Mouse (Mus musculus) urinary bladder, postnatal 10 days (tissue): ENCODE measurements around the gene Pparg.

Experiments used
- DNase-seq: peaks from one replicate; pipeline ENCODE4 v3.0.0; 2022; ENCODE audit warnings: low spot score

Gene Pparg

DNA sequence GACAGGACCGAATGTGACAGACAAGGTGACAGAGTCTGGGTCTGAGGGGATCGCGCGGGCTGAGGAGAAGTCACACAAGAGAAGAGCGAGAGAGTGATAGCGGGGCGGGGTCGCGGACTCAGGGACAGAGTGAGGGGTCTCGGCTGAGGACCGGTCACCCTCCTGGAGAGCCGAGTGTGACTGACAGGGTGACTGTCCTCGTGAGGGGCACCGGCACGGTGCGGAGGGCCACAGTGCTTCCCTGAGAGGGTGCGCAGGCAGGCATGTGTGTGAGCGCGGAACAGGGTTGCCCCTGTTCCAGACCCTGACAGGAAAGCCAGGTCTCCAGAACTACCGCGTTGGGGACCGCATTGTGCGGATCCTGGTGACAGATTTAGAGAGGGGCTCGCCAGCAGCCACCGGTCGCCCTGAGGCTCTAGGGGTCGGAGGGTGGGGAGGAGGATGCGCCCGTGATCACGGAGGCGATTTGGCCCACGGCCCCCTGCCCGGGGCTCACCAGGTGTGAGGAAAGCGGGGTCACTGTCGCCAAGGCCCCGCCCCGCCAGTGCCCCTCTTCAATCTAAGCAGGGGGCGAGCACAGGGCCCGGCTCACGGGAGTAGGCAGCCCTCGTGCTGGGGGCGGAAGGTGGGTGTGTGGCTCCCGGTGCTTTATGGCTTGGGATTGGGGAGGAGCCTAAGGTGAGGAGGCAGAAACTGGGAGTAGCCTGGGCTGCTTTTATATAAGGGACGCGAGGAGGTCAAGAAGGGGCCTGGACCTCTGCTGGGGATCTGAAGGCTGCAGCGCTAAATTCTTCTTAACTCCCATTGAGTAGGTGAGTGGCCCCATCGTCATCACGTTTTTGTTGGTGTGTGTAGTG, 1.1 kb downstream of the Pparg start:
- peak; percentile 10 for DNase-seq

DNA sequence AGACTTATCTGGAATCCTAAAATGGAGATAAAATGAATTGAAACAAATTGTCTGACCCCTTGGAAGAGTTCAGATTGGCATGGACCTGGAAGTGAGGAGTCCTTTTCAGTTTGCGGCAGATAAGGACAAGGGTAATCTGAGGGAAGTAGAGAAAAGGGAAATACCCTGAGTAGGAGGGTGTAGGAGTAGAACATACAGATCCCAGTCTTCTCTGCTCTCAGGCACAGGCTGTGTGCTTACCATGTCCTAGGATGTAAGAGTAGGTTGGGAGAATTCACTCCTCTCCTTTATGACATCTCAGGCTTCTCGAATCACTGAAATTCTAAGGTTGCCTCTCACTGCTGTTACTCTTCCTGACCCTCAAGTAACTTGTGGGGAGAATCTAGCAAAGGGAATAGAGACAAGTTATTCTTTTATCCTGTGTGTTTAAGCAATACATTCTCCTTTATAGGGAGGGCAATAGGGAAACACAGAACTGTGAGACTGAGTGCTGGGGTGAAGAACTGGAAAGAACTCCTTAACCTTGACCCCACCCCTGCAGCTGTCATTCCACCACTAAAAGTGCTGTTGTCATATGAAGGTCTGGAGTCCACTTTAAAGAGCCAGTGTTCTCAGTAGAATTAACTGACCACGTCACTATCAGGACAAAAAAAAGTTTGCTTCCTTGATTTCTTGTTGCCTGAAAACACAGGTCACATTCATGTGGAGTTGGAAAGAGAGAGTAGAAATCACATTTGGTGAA, 6.3 kb downstream of the Pparg start:
- DNase-seq, result no peak

DNA sequence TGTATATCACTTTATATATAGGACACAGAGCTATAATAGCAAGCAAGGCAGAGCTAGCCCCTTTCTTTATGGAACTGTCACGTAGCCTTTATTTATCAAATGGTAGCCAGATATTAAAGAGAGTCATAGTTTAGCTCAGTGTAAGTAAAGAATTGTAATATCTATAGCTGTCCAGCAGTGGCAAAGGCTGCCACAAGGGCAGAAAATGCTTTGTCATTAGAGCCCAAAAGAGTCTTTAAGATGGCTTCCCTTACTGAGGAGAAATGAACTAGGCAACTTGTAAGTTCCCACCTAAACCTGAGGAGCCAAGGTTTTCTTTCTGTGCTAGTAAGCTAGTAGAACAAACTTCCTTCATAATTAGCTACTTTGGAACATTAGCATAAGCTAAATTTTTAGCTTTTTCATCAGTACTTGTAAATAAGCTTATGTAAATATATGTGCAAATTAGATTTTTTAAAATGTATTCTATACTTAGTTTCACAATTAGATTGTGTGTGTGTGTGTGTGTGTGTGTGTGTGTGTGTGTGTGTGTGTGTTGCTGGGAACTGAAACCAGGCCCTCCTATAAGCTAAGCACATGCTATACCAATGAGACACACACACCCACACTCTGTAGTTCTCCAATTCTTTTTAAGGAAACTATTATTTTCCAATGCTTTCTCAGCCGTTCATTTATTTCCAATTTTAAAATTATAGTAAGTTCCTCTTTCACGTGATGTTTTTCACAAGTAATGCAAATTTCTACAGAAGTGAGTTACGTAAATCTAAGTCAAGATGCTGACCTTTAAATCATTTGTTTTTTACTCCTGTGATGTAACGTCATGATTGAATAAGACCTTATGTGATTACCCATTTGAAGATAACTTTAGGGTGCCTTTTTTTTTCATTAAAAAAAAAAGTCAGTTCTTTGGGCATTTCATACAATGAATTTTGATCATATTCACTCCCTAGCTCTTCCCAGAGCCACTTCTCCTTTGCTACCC, 14.4 kb downstream of the Pparg start:
- no peak for DNase-seq

DNA sequence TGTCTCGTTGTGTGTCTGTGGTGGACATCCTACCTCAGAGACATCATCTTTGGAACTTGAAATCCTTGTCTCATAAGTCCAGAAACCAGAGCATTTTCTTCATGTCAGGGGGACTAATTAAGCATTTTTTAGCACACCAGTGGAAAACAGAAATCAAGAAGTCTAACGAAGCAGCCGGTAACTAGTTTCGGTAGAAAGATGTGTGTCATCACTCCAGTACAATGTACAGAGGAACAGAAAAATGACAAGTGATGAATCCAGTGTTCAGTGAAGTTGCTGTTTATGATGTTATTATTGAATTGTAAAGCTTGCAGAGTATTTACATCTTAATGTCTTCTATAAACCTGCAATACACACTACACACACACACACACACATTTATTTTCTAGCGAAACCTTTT, 19.8 kb downstream of the Pparg start:
- DNase-seq, result no peak

DNA sequence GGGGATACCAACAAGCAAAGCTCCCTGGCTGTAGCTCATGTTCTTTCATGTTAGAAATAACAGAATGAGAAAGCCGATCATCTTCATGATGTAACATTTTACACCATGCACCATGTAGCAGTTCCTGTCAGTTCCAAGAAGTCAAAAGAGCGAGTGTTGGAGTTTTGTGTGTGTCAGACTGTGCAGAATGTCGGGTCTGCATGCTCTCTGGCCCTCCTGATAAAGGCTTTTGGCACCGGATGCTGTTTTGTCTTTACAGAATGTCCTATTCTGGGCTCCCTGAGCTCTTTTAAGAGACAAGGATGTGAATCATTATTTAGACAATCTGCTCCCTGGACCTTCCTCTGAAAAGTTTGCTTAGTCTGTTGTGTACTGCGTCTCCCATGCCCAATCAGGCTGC, 22.0 kb downstream of the Pparg start:
- DNase-seq, result no peak

DNA sequence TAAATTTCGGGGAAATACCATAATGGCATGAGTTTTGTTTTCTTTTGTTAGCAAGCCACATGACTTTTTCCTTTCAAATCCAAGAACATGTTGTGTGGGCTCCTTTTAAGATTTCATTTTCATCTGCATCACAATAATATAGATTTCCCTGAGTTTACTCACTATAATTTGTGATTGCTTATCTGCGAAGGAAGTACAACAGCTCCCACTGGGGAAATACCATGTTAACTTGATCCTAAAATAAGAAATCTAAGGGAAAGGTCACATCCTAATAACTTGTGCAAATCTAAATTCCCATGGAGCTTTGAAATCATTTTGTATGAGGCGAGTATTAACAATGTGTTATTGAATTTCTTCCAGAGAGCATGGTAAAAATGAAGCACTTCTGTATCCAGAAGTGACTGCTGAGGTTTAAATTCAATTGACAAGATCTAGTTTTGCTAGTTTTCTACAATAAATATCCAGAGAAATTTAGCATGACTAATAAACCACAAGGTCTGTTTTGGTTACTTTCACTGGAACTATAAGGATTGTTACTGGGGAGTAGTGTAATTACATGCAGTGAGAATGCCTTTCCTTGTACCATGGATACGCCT, 29.3 kb downstream of the Pparg start:
- DNase-seq, result no peak

DNA sequence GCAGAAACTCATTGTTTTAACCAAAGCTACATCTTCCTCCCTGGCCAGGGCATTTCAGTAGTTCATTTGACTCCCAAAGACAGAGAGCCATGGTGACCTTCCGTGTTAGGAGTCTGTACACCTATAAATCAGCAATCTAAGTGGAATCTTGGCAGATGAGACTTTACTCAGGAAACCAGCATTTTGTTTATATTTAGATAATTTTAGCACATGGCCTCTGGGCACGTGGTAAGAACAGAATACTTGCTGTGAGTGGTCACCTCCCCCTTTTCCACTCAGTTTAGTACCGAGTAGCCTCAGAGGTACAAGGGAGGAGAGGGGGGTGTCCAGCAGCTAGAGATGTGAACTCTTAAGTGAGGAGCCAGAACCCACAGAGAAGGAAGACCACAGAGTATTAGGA, 36.2 kb downstream of the Pparg start:
- no peak for DNase-seq

DNA sequence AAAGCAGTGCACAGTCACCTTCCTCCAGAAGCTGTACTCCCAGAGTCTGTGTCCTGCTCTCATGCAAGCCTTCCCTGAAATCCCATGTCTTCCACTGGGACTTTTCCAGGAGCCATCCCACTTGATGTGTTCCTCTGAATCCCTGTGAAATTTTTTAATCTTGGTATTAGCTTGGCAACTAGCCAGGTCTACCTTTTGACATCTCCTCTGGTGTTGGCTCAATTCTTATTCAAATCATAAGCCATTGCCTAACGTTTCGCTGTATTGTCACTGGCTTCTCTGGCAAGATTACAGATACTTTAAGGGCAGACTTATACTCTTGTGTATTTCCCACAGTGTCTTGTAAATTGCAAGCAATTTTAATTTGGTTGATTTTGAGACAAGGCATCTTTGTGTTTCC, 43.6 kb downstream of the Pparg start:
- no peak for DNase-seq

DNA sequence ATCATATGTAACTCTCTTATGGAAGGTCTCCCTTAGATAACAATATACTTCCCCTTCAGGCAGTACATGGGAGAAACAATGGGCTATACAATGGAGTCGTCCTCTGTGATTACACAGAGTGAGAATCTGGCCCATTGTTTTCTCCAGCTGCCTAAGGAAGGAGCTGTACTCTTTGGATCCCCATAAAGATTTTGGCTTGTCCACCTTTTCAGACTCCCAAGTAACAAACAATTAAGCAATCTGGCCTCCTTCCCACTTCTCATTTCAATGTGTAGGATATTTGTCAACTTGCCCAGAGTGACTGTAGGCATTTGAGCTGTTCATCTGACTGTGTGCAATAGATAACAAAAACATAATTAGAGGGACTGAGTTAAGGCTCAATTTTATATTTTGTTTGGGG, 50.7 kb downstream of the Pparg start:
- DNase-seq, result no peak

DNA sequence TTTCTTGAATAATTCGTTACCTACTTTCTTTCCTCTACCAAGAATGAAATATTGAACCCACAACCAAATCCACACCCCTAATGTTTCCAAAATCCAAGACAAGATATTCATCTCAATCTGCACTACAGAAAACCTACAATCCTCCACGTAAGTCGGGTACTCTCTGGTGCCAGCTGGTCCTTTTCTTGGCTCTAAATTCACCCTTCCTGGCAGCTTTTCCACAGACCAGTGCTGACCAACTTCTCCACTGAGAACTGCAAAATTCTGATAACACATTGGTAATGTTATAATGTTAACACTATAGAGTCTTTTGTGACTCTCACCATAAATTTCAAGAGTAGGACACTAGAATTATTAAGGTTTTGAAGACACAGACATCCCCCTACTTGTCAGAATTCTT, 57.4 kb downstream of the Pparg start:
- DNase-seq, result no peak

DNA sequence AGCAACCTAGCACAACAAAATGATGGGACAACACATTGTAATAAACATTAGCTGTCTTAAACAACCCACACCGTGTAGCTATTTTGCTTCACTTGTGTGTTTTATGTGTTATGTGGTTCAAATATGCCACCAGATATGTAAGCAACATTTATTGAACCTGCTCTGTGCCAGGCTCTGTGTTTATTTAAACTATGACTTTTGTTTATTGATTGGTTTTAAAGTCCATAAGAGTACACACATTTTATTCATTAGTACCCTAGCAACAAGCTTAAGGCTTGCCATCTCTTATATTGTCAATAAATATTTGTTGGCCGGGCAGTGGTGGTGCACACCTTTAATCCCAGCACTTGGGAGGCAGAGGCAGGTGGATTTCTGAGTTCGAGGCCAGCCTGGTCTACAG, 58.2 kb downstream of the Pparg start:
- DNase-seq, result no peak

DNA sequence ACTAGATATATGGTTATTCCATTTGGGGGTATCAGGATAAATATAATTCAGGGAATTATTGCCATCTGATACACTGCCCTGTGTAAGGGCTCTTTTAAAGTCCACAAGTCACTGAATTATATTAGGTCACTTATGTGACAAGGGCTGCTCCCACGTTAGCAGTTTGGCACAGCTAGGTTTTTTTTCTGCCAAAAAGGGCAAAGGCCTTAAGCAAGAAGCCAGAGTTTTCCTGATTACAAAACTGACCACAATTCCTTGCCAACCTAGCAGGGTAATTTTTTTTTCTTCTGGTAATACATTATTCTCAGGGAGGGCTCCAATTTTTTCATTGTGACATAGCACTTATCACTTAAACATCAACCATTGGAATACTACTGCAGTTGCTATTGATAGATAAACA, 60.2 kb downstream of the Pparg start:
- no peak for DNase-seq

DNA sequence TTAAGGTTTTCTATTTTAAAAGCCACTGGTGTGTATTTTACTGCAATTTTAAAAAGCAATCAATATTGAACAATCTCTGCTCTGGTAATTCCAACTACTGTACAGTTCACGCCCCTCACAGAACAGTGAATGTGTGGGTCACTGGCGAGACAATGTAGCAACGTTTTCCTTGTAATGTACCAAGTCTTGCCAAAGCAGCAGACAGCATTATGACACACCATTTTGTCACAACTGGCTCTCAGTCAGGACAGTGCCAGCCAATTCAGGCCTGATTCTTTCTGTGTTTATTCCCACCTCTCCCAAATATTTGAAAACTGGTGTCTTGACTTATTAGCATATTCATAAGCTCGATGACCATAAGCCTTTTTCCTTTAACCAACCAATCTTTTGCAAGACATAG, 60.9 kb downstream of the Pparg start:
- DNase-seq, result no peak

DNA sequence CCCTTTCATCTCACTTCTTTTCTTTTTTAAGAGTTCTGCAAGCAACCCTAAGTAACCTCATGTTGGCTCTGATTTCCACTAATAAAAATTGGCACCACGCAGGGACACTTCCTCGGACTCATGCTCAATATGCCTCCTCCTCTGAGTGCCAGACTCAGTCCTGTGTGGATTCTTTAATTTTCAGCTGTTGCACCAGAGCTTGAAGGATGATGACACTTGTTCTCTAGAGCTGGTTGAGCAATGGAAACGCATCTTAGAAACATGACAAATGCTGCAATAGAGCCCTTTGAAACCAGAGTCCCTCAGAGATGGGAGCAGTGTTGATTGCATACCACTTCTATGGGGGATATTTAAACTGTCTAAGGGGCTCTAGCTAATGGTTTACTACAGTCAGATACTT, 63.7 kb downstream of the Pparg start:
- no peak for DNase-seq

DNA sequence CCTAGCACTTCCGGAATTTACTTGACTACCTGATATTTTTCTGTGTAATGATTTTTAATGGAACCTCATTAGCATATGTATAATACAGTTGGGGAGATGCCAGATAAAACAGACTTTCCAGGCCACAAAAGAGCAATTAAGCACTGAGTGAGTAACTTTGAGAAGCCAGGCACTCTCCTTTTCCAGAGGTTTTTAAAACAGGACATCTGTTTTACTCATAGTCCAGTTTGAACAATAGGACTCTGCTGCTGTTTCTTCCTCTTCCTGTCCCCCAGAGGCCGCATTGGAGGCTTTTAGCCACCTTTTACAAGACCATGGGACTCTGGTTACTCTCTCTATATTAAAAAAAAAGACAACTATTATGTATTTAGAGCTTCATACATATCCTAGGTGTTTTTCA, 72.0 kb downstream of the Pparg start:
- DNase-seq, result no peak

DNA sequence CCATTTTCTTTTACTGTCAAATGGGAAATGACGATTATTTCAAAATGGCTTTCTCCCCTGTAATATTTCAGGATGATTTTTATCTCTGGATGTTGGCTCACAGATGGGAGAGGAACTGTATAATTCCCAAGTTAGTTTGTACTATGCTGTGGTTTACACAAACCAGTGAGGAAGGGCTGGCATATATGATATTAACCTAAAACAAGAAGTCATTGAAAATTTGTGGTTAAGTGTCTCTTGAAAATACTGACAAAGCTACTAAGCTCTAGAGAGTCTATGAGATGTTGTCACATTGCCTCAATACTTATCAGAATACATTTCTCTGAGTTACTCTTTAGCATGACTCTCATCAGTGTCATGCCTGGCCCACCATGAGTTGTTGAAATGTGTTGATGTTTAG, 73.3 kb downstream of the Pparg start:
- no peak for DNase-seq

DNA sequence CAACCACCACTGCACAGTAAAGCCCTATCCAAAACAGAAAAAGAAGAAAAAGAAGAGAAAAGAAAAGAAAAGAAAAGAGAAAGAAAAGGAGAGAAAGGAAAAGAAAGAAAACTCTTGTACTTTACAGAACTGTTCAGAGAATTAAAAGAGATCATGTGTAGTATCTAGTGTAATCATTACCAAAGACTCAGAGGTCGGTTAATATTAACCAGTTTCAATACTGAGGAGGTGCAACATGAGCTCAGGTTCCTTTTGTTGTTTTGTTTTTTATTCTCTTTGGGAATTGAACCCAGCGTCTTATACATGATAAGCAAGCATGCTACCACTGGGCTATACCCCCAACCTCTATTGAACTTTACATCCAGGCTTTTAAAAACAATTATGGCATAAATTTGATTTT, 74.1 kb downstream of the Pparg start:
- DNase-seq, result no peak

DNA sequence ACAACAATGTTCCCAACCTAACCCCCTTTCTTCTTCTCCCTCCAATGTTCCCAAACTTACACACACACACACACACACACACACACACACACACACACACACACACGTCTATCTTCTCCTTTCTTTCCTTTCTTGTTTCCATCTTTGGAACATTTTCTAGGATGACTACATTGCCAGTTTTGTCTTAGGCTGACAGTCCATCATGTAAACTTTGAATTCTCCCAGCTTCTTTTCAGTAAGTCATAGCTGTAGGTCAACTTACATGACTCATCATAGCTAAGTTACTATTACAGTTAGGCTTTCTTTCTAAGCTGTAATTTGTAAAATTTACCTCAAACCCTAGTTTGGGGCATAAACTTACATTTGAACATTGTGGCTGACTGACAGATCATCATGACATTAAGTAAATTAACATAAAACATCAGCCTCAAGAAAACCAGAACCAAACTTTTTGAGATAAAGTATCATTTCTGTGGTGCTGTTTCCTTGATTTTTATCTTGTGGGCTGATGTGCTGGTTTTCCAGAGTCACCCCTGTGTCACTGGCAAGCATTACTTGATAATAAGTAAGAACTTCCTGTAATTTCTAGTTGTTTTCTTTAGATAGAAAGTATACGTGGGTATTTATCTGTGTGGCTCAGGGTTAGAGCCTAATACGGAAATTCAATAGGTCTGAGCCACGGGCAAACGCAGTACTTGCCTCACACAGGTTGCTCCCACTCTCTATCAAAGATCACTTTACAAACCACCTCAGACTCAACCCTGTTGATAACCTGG, 79.7 kb downstream of the Pparg start:
- DNase-seq, result no peak

DNA sequence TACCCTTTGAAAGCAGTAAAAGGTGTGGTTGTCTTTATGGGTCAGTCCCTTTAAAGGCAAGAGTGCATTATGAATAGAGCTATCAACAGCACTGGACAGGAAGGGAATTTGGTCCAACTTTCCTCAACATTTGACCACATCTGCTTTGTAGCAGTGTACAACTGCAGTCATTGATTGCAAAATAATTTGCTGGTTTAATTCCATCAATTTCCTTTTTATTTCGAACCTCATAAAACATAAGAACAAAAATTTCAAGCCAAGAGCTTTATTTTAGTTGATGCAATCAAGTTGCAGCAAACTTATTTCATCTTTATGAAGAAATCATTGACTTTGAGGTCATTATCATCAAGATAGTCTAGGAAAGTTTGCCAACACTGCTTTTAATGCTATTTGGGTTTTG, 91.8 kb downstream of the Pparg start:
- no peak for DNase-seq

DNA sequence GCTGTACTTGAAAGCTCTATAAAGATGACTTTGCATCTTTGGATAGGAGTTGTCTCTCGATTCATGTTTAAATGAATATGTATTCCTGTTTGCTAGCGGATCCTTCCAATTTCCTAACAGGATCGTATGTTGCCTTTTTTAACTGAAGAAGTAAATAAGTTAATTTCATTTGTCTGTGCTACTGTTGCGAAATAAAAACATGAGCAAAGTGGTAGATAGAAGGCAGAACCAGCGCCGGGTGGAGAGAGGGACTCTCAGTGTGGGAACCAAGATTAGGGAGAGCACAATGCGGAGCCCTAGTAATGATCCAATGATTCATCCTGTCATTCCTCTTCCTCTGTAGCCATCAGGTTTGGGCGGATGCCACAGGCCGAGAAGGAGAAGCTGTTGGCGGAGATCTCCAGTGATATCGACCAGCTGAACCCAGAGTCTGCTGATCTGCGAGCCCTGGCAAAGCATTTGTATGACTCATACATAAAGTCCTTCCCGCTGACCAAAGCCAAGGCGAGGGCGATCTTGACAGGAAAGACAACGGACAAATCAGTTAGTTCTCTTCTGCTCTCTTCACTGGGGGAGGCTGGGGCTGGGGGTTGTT, 102.1 kb downstream of the Pparg start:
- peak; percentile 33 for DNase-seq

DNA sequence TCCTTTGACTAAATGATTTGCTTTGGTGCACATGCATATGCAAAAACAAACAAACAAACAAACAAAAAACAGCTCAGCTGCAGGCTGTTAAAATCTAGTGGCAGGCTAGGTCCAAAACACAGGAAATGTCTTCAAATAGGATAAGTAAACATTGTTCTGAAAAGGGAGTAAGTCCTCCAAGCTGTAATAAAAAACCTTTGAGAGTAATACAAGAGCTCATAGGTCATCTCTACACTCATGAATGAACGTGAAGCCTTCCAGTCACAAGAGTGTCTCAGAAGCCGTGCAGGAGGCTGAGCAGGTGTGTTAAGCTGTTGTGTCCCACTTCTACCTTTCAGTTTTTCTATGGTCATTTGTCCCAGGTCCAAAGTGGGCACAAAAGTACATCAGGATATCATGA, 102.6 kb downstream of the Pparg start:
- DNase-seq, result no peak
